Mouse (Mus musculus): Measurements from ENCODE around the gene Rbm44.

GRCm38 (mm10) chr1:91193680-91194079 lies 48.8 kb downstream of the Rbm44 start:
- TF ChIP-seq CTCF (IDR thresholded peaks at IDR 0.05; ENCODE audit: borderline replicate concordance, insufficient read depth, low read depth, low read length), result no peak
- TF ChIP-seq POLR2A (IDR thresholded peaks at IDR 0.05; ENCODE audit: borderline replicate concordance, insufficient read depth, low read length), result no peak

Data from cerebellum, adult 2 months (tissue).